In the genomic region with DNA sequence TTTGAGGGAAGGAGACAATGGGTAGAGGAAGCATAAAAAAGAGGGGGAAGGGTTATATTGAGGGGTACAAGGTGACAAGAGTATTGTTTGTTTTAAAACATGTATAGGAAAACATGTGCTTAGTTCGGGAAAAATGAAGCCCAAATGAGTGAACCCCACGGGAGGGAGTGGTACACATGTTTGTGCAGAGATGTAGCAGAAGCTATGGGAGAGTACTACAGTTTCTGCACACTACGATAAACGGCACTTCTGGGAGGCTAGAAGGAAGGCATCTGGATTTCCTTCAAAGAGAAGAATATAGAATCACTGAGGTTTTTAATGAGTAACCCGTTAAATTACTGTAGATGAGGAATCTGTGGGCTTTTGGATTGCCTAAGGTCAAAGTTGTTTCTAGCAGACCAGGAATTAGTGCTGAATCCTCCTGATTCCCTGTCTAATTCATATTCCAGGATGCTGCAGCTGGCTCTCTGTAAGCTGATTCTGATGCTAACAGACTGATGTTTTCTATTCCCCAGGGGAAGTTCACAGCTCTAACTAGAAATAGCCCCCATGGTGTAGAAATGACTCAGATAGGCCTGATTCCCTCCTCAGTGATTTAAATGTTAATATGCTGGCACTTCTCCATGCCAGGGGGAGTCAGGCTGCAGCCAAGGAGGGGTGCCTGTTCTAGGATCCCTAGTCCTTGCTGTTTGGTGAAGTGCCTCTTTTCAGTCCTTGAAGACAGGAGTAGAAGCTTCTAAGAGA, we compare ENCODE assay signal across 20 mouse cellular contexts.
A peak's percentile ranks its signal among the peaks of the same experiment; 100 is the strongest.
DNase-seq lines count a peak whose midpoint lies in the region; ATAC-seq and TF ChIP-seq lines count a peak whose summit lies in the region.
"Had no signal": no experiment of that assay in that cellular context is flagged by ENCODE, and none has a peak within 500 bp of the region (broad histone marks: within the 10 kb centered on the region; RNA-seq: fewer than 3 reads in every experiment).

No protein-coding gene starts in this region.

- WGBS in forebrain, embryonic 14.5 days: 76% methylated on average over 5 of the region's 5 CpGs
- WGBS in forebrain, embryonic 12.5 days: 83% methylated on average over 5 of the region's 5 CpGs
- WGBS in midbrain, embryonic 11.5 days: 80% methylated on average over 5 of the region's 5 CpGs
- 85% methylated on average over 5 of the region's 5 CpGs for WGBS in midbrain, embryonic 10.5 days
- WGBS in hindbrain, embryonic 16.5 days: 57% methylated on average over 5 of the region's 5 CpGs
- WGBS in neural tube, embryonic 14.5 days: 52% methylated on average over 5 of the region's 5 CpGs
- 61% methylated on average over 5 of the region's 5 CpGs for WGBS in heart, adult 2 months

- no peaks in the 10 kb centered on the region for H3K36me3 ChIP-seq in forebrain, embryonic 14.5 days (ENCODE audit: control insufficient read depth, insufficient read depth, low read length)
- H3K36me3 ChIP-seq in forebrain, embryonic 12.5 days (replicated peaks): no peaks in the 10 kb centered on the region
- no peaks in the 10 kb centered on the region for H3K36me3 ChIP-seq in midbrain, embryonic 11.5 days (ENCODE audit: control insufficient read depth, insufficient read depth, low read length)
- no peaks in the 10 kb centered on the region for H3K36me3 ChIP-seq in midbrain, embryonic 10.5 days
- H3K36me3 ChIP-seq in hindbrain, embryonic 16.5 days (ENCODE audit: control insufficient read depth, insufficient read depth, low read length): no peaks in the 10 kb centered on the region
- H3K36me3 ChIP-seq in neural tube, embryonic 14.5 days (ENCODE audit: control insufficient read depth, insufficient read depth, low read length): no peaks in the 10 kb centered on the region
- no peaks in the 10 kb centered on the region for H3K36me3 ChIP-seq in heart, adult 2 months (ENCODE audit: control insufficient read depth, insufficient read depth, low read length)
- H3K36me3 ChIP-seq: intestine, embryonic 15.5 days had no signal

- no peak for TF ChIP-seq EP300 in heart, adult 2 months (IDR thresholded peaks at IDR 0.05; ENCODE audit: insufficient read depth, low read depth, low read length)

- no peak for ATAC-seq in forebrain, embryonic 14.5 days
- ATAC-seq in forebrain, embryonic 12.5 days (ENCODE audit: low FRiP score): no peak
- peak; percentile 33; the same call in 1 of the 2 replicates for ATAC-seq in midbrain, embryonic 11.5 days (ENCODE audit: low FRiP score)
- ATAC-seq in hindbrain, embryonic 16.5 days: 0 out of 2 replicates have a peak, but pooled peaks have one; percentile 30
- peak; percentile 82; the same call in 1 of the 2 replicates for ATAC-seq in neural tube, embryonic 14.5 days (ENCODE audit: low read depth)
- ATAC-seq: activated CD4-positive, CD25-positive, alpha-beta regulatory T cell, adult 4 months; intestine, embryonic 15.5 days had no signal

- intact Hi-C loops in heart, adult 2 months (cut with DNase I): no loop called here

- H3K9ac ChIP-seq in forebrain, embryonic 14.5 days (ENCODE audit: low read length): no peak overlapping the region
- no peak overlapping the region for H3K9ac ChIP-seq in forebrain, embryonic 12.5 days
- no peak overlapping the region for H3K9ac ChIP-seq in midbrain, embryonic 11.5 days (ENCODE audit: low read length)
- H3K9ac ChIP-seq in hindbrain, embryonic 16.5 days (ENCODE audit: low read depth, low read length): no peak overlapping the region
- no peak overlapping the region for H3K9ac ChIP-seq in neural tube, embryonic 14.5 days (replicated peaks; ENCODE audit: low read depth, low read length)
- no peak overlapping the region for H3K9ac ChIP-seq in heart, adult 2 months (ENCODE audit: low read depth, low read length)
- H3K9ac ChIP-seq: intestine, embryonic 15.5 days; lung, embryonic 14.5 days had no signal

- no peak for TF ChIP-seq POLR2A in heart, adult 2 months (IDR thresholded peaks at IDR 0.05; ENCODE audit: insufficient read depth, low read depth, low read length)

- H3K27me3 ChIP-seq in forebrain, embryonic 14.5 days (replicated peaks; ENCODE audit: control insufficient read depth, insufficient read depth, low read length): no peaks in the 10 kb centered on the region
- H3K27me3 ChIP-seq in forebrain, embryonic 12.5 days: no peaks in the 10 kb centered on the region
- no peaks in the 10 kb centered on the region for H3K27me3 ChIP-seq in midbrain, embryonic 11.5 days (ENCODE audit: control insufficient read depth, insufficient read depth, low read length)
- H3K27me3 ChIP-seq in midbrain, embryonic 10.5 days (ENCODE audit: low read depth, poor library complexity, severe bottlenecking): no peaks in the 10 kb centered on the region
- H3K27me3 ChIP-seq in hindbrain, embryonic 16.5 days (replicated peaks; ENCODE audit: control insufficient read depth, insufficient read depth, low read length): no peaks in the 10 kb centered on the region
- no peaks in the 10 kb centered on the region for H3K27me3 ChIP-seq in neural tube, embryonic 14.5 days (ENCODE audit: control insufficient read depth, insufficient read depth, low read length)
- no peaks in the 10 kb centered on the region for H3K27me3 ChIP-seq in heart, adult 2 months (ENCODE audit: control insufficient read depth, insufficient read depth, low read length)
- H3K27me3 ChIP-seq: intestine, embryonic 15.5 days had no signal

- no peak overlapping the region for H3K4me3 ChIP-seq in forebrain, embryonic 14.5 days (ENCODE audit: low read depth, low read length)
- no peak overlapping the region for H3K4me3 ChIP-seq in forebrain, embryonic 12.5 days (replicated peaks)
- no peak overlapping the region for H3K4me3 ChIP-seq in midbrain, embryonic 11.5 days (ENCODE audit: low read depth, low read length)
- H3K4me3 ChIP-seq in midbrain, embryonic 10.5 days: no peak overlapping the region
- H3K4me3 ChIP-seq in hindbrain, embryonic 16.5 days (ENCODE audit: low read length): no peak overlapping the region
- no peak overlapping the region for H3K4me3 ChIP-seq in neural tube, embryonic 14.5 days (ENCODE audit: low read depth, low read length)
- no peak overlapping the region for H3K4me3 ChIP-seq in heart, adult 2 months
- H3K4me3 ChIP-seq: intestine, embryonic 15.5 days had no signal

- H3K9me3 ChIP-seq in forebrain, embryonic 14.5 days (replicated peaks; ENCODE audit: control insufficient read depth, low read length): no peaks in the 10 kb centered on the region
- no peaks in the 10 kb centered on the region for H3K9me3 ChIP-seq in forebrain, embryonic 12.5 days
- no peaks in the 10 kb centered on the region for H3K9me3 ChIP-seq in midbrain, embryonic 11.5 days (ENCODE audit: control insufficient read depth, low read length)
- 0 out of 2 replicates have a peak, but pooled peaks cover 4% of the 10 kb centered on the region for H3K9me3 ChIP-seq in midbrain, embryonic 10.5 days (replicated peaks)
- H3K9me3 ChIP-seq in hindbrain, embryonic 16.5 days (ENCODE audit: control insufficient read depth, low read length): no peaks in the 10 kb centered on the region
- no peaks in the 10 kb centered on the region for H3K9me3 ChIP-seq in neural tube, embryonic 14.5 days (ENCODE audit: control insufficient read depth, low read length)
- H3K9me3 ChIP-seq: intestine, embryonic 15.5 days had no signal

- no peak for TF ChIP-seq CTCF in heart, adult 2 months (IDR thresholded peaks at IDR 0.05)

- no peak overlapping the region for H3K27ac ChIP-seq in forebrain, embryonic 14.5 days (ENCODE audit: low read depth, low read length)
- no peak overlapping the region for H3K27ac ChIP-seq in forebrain, embryonic 12.5 days
- no peak overlapping the region for H3K27ac ChIP-seq in midbrain, embryonic 11.5 days (ENCODE audit: low read depth, low read length)
- no peak overlapping the region for H3K27ac ChIP-seq in midbrain, embryonic 10.5 days (replicated peaks)
- no peak overlapping the region for H3K27ac ChIP-seq in hindbrain, embryonic 16.5 days (ENCODE audit: low read depth, low read length)
- no peak overlapping the region for H3K27ac ChIP-seq in neural tube, embryonic 14.5 days (ENCODE audit: low read depth, low read length)
- H3K27ac ChIP-seq in heart, adult 2 months: no peak overlapping the region
- H3K27ac ChIP-seq: intestine, embryonic 15.5 days; kidney, postnatal 0 days; stomach, postnatal 0 days had no signal

- no peaks in the 10 kb centered on the region for H3K79me2 ChIP-seq in heart, adult 2 months (replicated peaks; ENCODE audit: control insufficient read depth, insufficient read depth, low read length)

- peak; percentile 30 for DNase-seq in forebrain, embryonic 14.5 days (ENCODE audit: low spot score)
- DNase-seq in midbrain, embryonic 11.5 days (ENCODE audit: low spot score, missing footprints): no peak
- no peak for DNase-seq in midbrain, embryonic 10.5 days (ENCODE audit: low spot score)
- DNase-seq in embryo, embryonic 11 days: no peak
- no peak for DNase-seq in heart, adult 2 months
- DNase-seq: adrenal gland, postnatal 36 days; cerebellum, postnatal 25 days; gastrocnemius, postnatal 14 days; left cerebral cortex, postnatal 4 days; lung, embryonic 14.5 days; thymus, postnatal 25 days had no signal

- H3K4me2 ChIP-seq in forebrain, embryonic 14.5 days (ENCODE audit: low read length): no peak overlapping the region
- no peak overlapping the region for H3K4me2 ChIP-seq in forebrain, embryonic 12.5 days
- no peak overlapping the region for H3K4me2 ChIP-seq in midbrain, embryonic 11.5 days
- no peak overlapping the region for H3K4me2 ChIP-seq in hindbrain, embryonic 16.5 days (ENCODE audit: low read length)
- no peak overlapping the region for H3K4me2 ChIP-seq in neural tube, embryonic 14.5 days (ENCODE audit: low read depth, low read length)
- H3K4me2 ChIP-seq: heart, embryonic 11.5 days; intestine, embryonic 15.5 days; liver, embryonic 11.5 days; lung, embryonic 14.5 days had no signal

- no peaks in the 10 kb centered on the region for H3K4me1 ChIP-seq in forebrain, embryonic 14.5 days (ENCODE audit: control insufficient read depth, insufficient read depth, low read length)
- H3K4me1 ChIP-seq in forebrain, embryonic 12.5 days: no peaks in the 10 kb centered on the region; the same call in 1 of the 2 replicates
- no peaks in the 10 kb centered on the region for H3K4me1 ChIP-seq in midbrain, embryonic 11.5 days (ENCODE audit: control insufficient read depth, insufficient read depth, low read length)
- no peaks in the 10 kb centered on the region for H3K4me1 ChIP-seq in midbrain, embryonic 10.5 days
- H3K4me1 ChIP-seq in hindbrain, embryonic 16.5 days (ENCODE audit: control insufficient read depth, insufficient read depth, low read depth, low read length): no peaks in the 10 kb centered on the region
- no peaks in the 10 kb centered on the region for H3K4me1 ChIP-seq in neural tube, embryonic 14.5 days (ENCODE audit: control insufficient read depth, insufficient read depth, low read length)
- H3K4me1 ChIP-seq in heart, adult 2 months (ENCODE audit: control insufficient read depth, insufficient read depth, low read length): no peaks in the 10 kb centered on the region
- H3K4me1 ChIP-seq: intestine, embryonic 15.5 days had no signal

Comparison
In these comparisons a context has a peak if more than half of its experiments do, and no peak if none do; other contexts are left out.
1. ATAC-seq: peak in midbrain, embryonic 11.5 days (single experiment), hindbrain, embryonic 16.5 days (single experiment) and neural tube, embryonic 14.5 days (single experiment); none in forebrain, embryonic 14.5 days (single experiment) and forebrain, embryonic 12.5 days (single experiment).